Mouse (Mus musculus): ENCODE data around the gene Ptx3. TPM values are rescaled to one million over a fixed set of nuclear protein-coding genes. Genes with fewer than 3 reads are reported as not detected.
"Not testable (repeated sequence)": the region's sequence is repeated elsewhere in the genome, so short reads cannot be mapped to it uniquely, and the experiment has no call there.

Ptx3 gene
- under 1 TPM in 1 of 2 experiments, not detected in 1; 0.70 TPM for total RNA-seq (2021)
- long read RNA-seq, experiment 1, result 0 reads
- long read RNA-seq, experiment 2, result 0 reads

- DNase-seq (ENCODE audit: low spot score in 2 of 2), result no peak
These were observed at the start of gene Ptx3 for GRCm38 (mm10) chr3:66219655-66220191. Ptx3 (plus strand) TSS chr3:66219910.

DNA sequence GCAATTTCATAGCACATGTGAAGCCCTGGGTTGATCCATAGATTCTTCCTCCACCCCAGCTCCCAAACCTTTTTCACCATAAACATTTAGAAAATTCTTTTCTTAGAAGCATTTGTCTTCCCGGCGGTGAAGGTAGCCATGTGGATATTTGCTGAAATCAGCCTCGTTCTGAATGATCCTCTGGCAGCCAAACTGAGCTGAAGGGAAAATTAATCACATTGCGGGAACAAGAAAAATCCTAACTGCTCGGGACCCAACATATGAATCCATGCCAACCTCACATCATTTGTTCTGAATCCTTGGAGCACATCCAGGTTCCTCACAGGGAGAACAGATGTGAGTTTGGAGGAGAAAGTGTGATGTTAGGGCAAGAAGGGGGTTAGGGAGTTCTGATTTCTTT is 46.8 kb upstream of the Ptx3 start:
- DNase-seq (ENCODE audit: low spot score in 2 of 2), result no peak

GRCm38 (mm10) chr3:66179647-66180046 is 40.1 kb upstream of the Ptx3 start:
- DNase-seq (ENCODE audit: low spot score in 2 of 2), result no peak

- DNase-seq (ENCODE audit: low spot score in 2 of 2), result no peak
These were observed 25.7 kb upstream of the Ptx3 start for GRCm38 (mm10) chr3:66193910-66194562.

DNA sequence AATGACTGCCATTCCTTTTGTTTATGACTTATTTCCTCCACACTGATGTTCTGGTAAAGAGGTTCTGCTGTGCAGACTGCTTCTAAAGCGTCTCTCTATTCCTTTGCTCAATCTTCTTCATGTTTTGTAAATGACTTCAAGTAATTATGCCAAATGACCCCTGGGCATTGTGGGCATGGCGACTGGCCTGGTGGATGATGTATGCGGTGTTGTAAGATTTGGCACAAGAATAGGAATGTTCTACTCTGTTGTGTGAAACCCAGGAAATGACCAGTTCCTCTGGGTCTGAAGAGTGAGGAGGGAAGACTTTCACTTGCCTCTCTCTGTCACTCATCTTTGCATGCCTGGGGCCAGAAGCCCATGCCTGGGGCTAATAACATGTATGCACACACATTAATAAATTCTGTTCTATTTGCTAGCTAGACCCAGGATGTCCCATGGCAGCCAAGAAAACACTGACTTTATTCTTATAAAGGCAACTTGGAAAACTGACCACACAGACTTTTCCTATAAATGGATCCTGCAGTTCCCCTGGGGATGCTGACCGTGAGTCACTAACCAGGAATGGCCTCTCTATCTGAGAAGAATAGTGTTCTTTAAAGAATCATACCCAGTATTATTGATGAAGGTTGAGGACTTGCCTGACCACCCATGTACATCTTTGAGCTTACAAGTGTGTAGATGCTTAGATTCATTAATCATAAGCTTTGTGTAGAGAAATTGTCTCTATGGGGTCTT is 10.7 kb upstream of the Ptx3 start:
- no peak for DNase-seq (ENCODE audit: low spot score in 2 of 2)

DNA sequence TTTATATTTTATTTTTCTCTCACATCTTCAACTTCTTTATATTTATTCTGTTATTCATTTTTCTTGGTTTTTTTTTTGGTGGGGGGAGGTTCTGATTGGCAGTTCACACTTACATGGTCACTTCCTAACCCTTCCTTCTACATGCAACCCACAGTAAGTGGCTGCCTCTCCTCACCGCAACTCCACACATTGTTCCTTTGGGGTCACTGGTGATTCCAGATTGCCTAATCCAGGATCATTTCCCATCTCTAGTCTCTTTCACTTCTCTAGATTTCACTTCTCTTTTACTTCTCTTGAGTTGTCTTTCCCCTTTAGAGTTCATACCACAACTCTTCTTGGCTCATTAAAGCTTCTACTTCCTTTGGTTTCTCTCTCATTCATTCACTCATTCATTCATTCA is 6.2 kb upstream of the Ptx3 start:
- DNase-seq (ENCODE audit: low spot score in 2 of 2), result no peak

- DNase-seq (ENCODE audit: low spot score in 2 of 2), result no peak
These were observed 4.0 kb upstream of the Ptx3 start for GRCm38 (mm10) chr3:66215759-66216158.

DNA sequence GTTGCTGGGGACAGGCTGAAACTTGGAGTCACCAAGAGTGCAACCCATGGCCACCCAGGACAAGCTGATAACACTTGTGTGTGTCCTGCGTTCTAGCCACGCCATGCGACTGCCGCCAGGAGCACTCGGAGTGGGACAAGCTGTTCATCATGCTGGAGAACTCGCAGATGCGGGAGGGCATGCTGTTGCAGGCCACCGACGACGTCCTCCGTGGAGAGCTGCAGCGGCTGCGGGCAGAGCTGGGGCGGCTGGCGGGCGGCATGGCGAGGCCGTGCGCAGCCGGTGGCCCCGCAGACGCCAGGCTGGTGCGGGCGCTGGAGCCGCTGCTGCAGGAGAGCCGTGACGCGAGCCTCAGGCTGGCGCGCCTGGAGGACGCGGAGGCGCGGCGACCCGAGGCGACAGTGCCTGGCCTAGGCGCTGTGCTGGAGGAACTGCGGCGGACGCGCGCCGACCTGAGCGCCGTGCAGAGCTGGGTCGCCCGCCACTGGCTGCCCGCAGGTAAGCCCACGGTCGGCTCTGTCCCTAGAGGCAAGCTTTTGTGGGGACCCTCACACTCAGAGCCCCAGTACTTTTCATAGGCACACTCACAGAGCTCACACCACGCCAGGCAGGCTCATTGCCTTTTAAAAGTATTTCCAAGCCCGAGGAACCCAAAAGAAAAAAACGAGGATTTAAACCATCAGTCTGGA is 988 bp downstream of the Ptx3 start:
- DNase-seq (ENCODE audit: low spot score in 2 of 2), result peak; percentile 29 to 32

GRCm38 (mm10) chr3:66221243-66221611 is 1.5 kb downstream of the Ptx3 start:
- DNase-seq (ENCODE audit: low spot score in 2 of 2), result no peak

DNA sequence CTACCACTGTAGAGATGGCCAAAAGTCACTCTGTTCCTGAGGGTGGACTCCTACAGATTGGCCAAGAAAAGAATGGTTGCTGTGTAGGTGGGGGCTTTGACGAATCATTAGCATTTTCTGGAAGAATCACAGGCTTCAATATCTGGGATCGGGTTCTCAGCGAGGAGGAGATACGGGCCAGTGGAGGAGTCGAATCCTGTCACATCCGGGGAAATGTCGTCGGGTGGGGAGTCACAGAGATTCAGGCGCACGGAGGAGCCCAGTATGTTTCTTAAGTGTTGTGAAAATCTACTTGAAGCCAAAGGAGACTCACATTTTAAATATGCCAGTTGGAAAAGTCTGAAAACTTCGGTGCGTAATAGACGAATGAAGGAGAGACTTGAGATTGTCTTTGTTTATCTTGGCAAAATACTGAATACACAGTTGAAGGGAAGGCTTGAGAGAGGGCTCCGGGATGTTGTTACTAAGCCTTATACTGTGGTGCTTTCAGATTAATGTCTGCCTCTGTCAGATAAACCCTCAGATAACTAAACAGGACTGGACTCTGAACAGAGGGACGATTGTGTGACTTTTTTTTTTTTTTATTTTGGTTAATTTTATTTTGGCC is 5.3 kb downstream of the Ptx3 start:
- no peak for DNase-seq (ENCODE audit: low spot score in 2 of 2)

DNA sequence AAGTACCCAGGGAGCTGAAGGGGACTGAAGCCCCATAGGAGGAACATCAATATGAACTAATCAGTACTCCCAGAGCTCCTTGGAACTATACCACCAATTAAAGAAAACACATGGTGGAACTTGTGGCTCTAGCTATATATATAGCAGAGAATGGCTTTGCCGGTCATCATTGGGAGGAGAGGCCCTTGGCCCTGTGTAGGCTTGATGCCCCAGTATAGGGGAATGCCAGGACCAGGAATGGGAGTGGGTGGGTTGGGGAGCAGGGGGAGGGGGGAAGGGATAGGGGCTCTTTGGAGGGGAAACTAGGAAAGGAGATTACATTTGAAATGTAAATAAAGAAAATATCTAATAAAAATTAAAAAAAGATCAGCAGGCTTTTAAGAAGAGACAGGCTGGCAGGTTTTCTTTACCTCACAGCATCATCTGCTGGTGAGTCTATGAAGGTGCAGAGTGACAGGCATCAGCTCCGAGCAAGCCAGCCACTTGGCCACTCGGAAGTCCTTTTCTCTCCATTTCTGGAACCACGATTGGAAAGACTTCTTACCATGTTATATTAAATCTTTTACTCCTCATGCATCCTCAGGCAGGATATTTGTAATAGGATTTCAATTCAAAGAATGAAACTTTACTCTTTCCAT is 16.6 kb downstream of the Ptx3 start:
- DNase-seq (ENCODE audit: low spot score in 2 of 2), result not testable (repeated sequence)

DNA sequence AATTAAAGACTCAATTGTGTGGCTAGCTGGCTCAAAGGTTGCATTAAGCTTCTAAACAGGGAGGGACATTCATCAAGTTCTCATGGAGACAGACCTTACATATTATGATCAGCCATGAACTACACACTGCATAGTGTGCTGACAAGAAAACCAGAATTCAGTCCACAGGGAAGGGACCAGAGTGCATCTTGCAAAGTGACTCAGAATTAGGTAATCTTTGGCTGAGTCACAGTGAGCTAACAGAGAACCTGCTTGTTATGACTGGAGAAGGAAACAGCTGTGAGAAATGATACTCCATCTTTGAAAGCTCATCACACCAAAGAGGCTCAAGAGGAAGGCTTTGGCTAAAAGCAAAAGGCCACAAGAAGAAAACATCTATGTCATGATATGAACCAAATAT is 20.8 kb downstream of the Ptx3 start:
- no peak for DNase-seq (ENCODE audit: low spot score in 2 of 2)

- DNase-seq (ENCODE audit: low spot score in 2 of 2), result no peak
These were observed 32.1 kb downstream of the Ptx3 start for GRCm38 (mm10) chr3:66251842-66252241.

DNA sequence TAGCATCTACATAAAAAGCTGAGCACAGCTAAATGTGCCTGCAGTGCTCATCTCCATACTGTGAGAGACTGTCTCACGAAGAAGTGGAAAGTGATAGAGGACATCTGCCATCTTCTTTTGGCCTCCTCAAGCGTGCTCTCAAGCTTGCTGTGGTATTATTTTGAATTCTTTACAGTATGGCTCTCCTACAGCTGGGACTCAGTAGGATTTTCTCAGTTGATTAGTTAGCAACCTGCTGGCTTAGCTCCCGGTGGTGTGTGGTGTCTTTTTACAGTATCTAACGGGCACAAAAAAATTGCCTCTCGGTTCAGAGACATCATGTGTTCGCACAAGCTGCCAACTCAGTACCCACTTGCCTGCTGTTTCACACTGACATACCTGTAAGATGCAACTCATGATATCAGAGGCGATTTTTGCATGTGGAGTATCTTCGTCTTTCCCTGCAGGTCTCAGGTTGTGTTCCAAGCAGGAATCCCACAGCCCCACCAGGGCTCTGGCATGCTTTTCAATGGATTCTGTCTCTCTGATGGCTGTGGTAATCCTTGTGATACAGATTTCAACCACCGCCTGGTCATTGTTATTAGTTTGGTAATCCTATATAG is 34.9 kb downstream of the Ptx3 start:
- DNase-seq (ENCODE audit: low spot score in 2 of 2), result no peak

DNA sequence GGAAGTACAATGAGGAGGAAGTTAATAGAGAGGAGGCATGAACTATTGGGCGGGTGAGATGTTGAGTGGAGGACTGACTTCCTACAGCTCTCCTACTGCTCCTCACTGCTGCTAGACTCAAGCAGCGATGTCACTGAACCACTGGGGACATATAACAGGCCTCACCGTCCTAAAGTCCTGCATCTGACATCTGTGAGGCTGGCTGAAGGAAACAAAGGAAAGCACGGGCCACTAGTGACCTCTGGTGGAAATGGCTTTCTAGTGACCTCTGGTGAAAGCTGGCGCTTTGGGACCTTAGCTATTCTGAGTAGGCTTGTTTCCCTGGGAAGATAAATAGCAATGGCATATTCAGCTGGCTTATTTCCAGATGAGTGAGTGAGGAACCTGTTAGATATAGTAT is 42.6 kb downstream of the Ptx3 start:
- peak; percentile 28 to 42 for DNase-seq (ENCODE audit: low spot score in 2 of 2)

DNA sequence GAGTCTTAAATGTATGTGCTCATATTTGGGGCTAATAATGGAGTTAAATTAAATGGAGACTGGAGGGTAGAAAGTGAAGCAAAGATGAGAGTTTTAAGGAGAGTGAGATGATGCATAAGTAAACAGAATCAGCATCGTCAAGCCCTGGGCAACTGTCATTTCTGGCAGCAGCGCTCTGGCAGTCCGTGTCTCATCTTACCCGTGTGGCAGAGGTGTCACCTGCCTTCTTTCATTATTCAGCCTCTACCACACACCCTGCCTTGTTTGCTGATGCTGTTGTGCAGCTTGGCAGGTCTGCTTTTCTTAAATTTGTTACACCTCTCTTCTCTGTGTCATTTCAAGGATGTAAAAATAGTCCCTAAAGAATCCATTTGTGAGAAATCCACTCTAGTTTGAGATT is 43.6 kb downstream of the Ptx3 start:
- no peak for DNase-seq (ENCODE audit: low spot score in 2 of 2)

All from adrenal gland, adult 18-20 months (tissue).